Mouse (Mus musculus): ENCODE data around the gene Klhl2.

- TF ChIP-seq CTCF (IDR thresholded peaks at IDR 0.05; ENCODE audit: low read depth) (no peak), EP300 (IDR thresholded peaks at IDR 0.05; ENCODE audit: low read depth) (no peak)
Observed at GRCm38 (mm10) chr8:64770814-64771213, 79.0 kb downstream of the Klhl2 start.
